Mouse (Mus musculus): ENCODE measurements around the gene Lars2.

- TF ChIP-seq CTCF (IDR thresholded peaks at IDR 0.05; ENCODE audit: insufficient read depth, low read depth, low read length) (no peak), POLR2A (IDR thresholded peaks at IDR 0.05; ENCODE audit: insufficient read depth, low read depth, low read length) (no peak)
Observed at GRCm38 (mm10) chr9:123391140-123391849, 24.6 kb downstream of the Lars2 start.

Data from olfactory bulb, adult 2 months (tissue).